Mouse (Mus musculus) limb, embryonic 11.5 days (tissue): ENCODE measurements at regions not wholly inside any gene's neighbourhood (a gene's known extent, or its start where the extent isn't known, plus 50 kb on each side); places are given as distances from the start of the nearest gene placed in this dataset.

Source experiments
- ATAC-seq: fragments of 200-750 bp; cut with Nextera tagmentation; 2 replicates; pipeline ENCODE4 v1.8.0; 2017; ENCODE audit warnings: low read depth; ENCODE audit not compliant: insufficient number of reproducible peaks, low FRiP score, low TSS enrichment
- DNase-seq: peaks from one replicate; pipeline ENCODE4 v3.0.0-alpha.2; 2015; ENCODE audit warnings: low spot score
- H3K27ac ChIP-seq: fragments of 300-500 bp; sonication (generic); replicated peaks from 2 replicates; pipeline ENCODE4 v1.5.1; 2014; ENCODE audit warnings: low read depth, mild to moderate bottlenecking, low read length
- H3K27me3 ChIP-seq: fragments of 300-500 bp; sonication (generic); 2 replicates; pipeline ENCODE4 v1.6.1; 2014; ENCODE audit warnings: mild to moderate bottlenecking, low read length, mixed read lengths; ENCODE audit not compliant: control insufficient read depth, insufficient read depth
- H3K36me3 ChIP-seq: fragments of 300-500 bp; sonication (generic); 2 replicates; pipeline ENCODE4 v1.6.1; 2014; ENCODE audit warnings: mild to moderate bottlenecking, low read length, moderate library complexity, mixed read lengths; ENCODE audit not compliant: control insufficient read depth, insufficient read depth
- H3K4me1 ChIP-seq: fragments of 300-500 bp; sonication (generic); 2 replicates; pipeline ENCODE4 v1.6.1; 2014; ENCODE audit warnings: low read length, mixed read lengths; ENCODE audit not compliant: control insufficient read depth, insufficient read depth
- H3K4me2 ChIP-seq: fragments of 300-500 bp; sonication (generic); 2 replicates; pipeline ENCODE4 v1.6.1; 2014; ENCODE audit warnings: low read depth, mild to moderate bottlenecking, moderate library complexity; ENCODE audit not compliant: severe bottlenecking
- H3K4me3 ChIP-seq: fragments of 300-500 bp; sonication (generic); 2 replicates; pipeline ENCODE4 v1.5.1; 2014; ENCODE audit warnings: low read depth, low read length
- H3K9ac ChIP-seq: fragments of 300-500 bp; sonication (generic); 2 replicates; pipeline ENCODE4 v1.6.1; 2014; ENCODE audit warnings: mild to moderate bottlenecking, low read length
- H3K9me3 ChIP-seq: fragments of 300-500 bp; sonication (generic); 2 replicates; pipeline ENCODE4 v1.6.1; 2016; ENCODE audit warnings: low read length; ENCODE audit not compliant: control insufficient read depth
- WGBS: fragments of 180-500 bp; shearing (Covaris S2); extraction: QIAGEN DNeasy Blood & Tissue Kit; methylation state at CpG from one replicate; pipeline ENCODE4 v1.1.7; 2014; 5-methylcytosine and 5-hydroxymethylcytosine counted together

DNA sequence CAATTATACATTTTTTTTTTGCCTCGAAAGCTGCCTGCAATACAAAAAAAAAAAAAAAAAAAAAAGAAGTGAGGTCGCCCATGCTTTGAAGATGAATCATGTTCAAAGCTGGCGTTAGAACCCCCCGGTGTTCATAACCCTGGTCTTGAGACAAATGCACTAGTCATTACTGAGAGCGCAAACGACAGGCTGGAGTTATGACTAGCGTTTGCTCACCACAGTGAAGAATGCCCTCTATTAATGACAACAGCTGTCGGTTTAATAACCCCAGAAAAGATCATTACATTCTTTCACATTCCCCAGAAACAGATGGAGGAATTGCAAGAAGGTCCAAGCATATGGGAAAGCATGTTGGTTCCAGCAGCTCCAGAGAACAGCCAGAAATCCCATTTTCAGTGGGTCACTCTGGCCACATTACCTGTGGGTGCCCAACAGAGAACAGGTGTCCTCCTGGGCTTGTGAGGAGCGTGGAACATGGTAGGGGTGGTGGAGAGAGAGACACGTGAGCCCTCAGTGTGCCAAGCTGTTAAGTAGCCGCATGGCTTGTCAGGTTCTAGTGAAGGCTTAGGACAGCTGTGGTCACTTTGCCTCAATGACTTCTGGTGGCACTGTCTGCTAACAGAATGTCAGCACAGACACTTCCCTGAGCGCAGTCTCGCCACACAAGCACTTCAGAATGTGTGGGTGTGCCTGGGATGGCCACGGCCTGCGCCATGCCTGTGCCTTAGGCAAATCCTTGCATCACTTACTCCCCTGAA is 60.4 kb downstream of the Aipl1 start:
- WGBS: 73% methylated on average over 15 of the region's 15 CpGs
- ATAC-seq: no peak
- no peak for DNase-seq

DNA sequence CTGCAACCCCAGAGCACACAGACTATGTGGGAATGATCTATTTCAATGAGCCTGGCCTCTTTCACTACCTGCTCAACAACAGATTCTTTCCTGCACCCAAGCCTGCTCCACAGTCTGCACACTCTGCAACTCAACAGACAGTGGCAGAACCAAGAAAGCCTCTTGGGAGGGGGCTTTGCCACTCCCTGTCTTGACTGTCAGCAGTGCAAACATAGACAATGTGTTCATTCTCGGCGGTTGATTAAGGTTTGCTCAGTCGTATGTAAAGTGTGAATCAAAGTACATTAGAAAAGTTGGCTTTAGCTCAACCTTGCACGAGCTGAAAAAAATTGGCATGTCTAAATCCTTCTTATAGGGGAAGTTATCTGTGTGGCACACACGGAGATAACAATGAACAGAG is 66.0 kb downstream of the Aipl1 start:
- H3K9me3 ChIP-seq: no peaks in the 10 kb centered on the region
- no peaks in the 10 kb centered on the region for H3K36me3 ChIP-seq
- no peak overlapping the region for H3K4me3 ChIP-seq
- no peaks in the 10 kb centered on the region for H3K27me3 ChIP-seq
- 90% methylated on average over 5 of the region's 5 CpGs for WGBS
- H3K4me1 ChIP-seq: no peaks in the 10 kb centered on the region
- DNase-seq (no peak), ATAC-seq (no peak)
- no peak overlapping the region for H3K9ac ChIP-seq
- H3K27ac ChIP-seq: no peak overlapping the region
- no peak overlapping the region for H3K4me2 ChIP-seq

More for the DNA sequence above, 60.4 kb downstream of the Aipl1 start:
- H3K9me3 ChIP-seq: no peaks in the 10 kb centered on the region
- H3K4me3 ChIP-seq: no peak overlapping the region
- H3K4me2 ChIP-seq: no peak overlapping the region
- no peak overlapping the region for H3K9ac ChIP-seq
- no peaks in the 10 kb centered on the region for H3K4me1 ChIP-seq
- no peaks in the 10 kb centered on the region for H3K36me3 ChIP-seq
- H3K27me3 ChIP-seq: no peaks in the 10 kb centered on the region
- no peak overlapping the region for H3K27ac ChIP-seq

DNA sequence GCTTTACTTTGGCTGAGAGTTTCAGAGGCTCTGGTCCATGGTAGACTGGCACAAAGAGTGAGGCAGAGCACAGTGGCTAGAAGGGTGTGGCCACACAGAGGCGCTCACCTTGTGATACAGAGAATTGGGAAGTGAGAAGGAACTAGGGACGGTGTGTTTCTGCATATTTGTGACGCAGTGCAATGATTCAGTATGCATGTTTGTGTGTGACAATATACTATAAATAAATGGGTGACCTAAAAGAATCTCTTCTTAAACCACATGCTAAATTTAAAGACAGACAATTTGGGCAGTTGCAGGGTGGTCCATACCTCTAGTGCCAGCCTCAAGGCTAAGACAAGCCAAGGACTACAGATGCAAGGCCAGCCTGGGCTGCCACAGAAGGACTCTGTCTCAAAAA is 75.0 kb downstream of the Aipl1 start:
- WGBS: 86% methylated on average over 3 of the region's 3 CpGs
- ATAC-seq: no peak
- no peaks in the 10 kb centered on the region for H3K4me1 ChIP-seq
- no peak overlapping the region for H3K9ac ChIP-seq
- DNase-seq: no peak
- no peak overlapping the region for H3K4me2 ChIP-seq
- no peaks in the 10 kb centered on the region for H3K36me3 ChIP-seq
- H3K27me3 ChIP-seq: no peaks in the 10 kb centered on the region
- no peak overlapping the region for H3K4me3 ChIP-seq
- H3K9me3 ChIP-seq: no peaks in the 10 kb centered on the region
- H3K27ac ChIP-seq: no peak overlapping the region

DNA sequence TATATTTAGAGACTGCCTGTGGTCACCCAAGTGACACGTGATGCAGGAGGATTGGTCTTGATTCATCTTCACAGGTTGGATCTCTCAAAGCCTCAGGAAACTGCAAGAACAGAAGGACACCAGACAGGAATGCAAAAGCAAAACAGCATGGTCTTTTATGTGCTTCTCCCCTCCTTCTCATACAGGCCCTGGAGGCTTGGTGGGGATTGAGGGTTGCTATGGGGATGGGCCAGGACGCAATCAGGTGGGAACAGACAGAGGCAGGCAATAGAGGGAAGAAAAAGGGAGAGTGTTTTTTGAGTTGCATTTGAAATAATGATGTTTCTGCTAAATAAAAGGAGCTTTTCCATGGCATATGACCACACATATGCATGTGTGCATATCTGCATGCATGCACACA is 84.8 kb downstream of the Aipl1 start:
- no peak for ATAC-seq
- WGBS: 70% methylated on average over 2 of the region's 2 CpGs
- no peaks in the 10 kb centered on the region for H3K36me3 ChIP-seq
- H3K4me3 ChIP-seq: no peak overlapping the region
- H3K27me3 ChIP-seq: no peaks in the 10 kb centered on the region
- H3K27ac ChIP-seq: no peak overlapping the region
- H3K9ac ChIP-seq: no peak overlapping the region
- no peaks in the 10 kb centered on the region for H3K4me1 ChIP-seq
- DNase-seq: no peak
- H3K4me2 ChIP-seq: no peak overlapping the region
- no peaks in the 10 kb centered on the region for H3K9me3 ChIP-seq

DNA sequence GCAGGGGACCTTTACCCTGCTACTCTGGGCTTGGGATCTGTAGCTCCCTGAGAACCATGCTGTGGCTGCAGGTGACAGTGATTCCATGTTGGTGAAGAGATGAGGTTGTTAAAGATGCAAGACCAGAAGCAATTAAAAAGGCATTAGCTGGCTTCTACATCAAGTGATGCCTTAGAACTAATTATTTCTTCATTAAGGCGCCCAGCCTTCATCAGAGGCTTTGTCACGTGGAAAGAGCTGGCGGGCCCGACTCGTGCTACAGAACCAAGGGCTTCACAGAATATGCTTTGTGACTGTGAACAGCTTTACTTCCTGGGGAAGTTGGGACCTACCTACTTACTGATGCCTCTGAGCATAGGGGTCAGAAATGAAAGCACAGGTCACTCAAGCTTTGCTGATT is 90.1 kb downstream of the Aipl1 start:
- Histone ChIP-seq H3K27ac (no peak overlapping the region), H3K4me1 (no peaks in the 10 kb centered on the region), H3K9me3 (no peaks in the 10 kb centered on the region), H3K4me2 (no peak overlapping the region), H3K4me3 (no peak overlapping the region), H3K36me3 (no peaks in the 10 kb centered on the region), H3K27me3 (no peaks in the 10 kb centered on the region), H3K9ac (no peak overlapping the region)
- WGBS: 87% methylated on average over 5 of the region's 5 CpGs
- no peak for DNase-seq
- ATAC-seq: no peak

DNA sequence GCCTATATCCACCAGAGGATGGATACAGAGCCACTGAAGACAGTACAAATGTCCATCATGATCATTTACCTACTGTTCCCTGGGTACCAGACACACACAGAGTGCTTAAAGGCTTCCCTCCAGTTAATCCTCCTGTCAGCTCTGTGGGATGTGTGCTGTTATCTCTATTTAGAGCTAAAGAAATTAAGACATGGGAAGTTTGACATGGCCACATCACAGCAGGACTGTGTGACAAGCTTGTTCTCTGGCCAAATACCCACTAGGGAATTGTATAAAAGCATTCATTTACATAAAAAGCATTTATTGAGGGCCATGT is 92.3 kb downstream of the Aipl1 start:
- H3K4me1 ChIP-seq: no peaks in the 10 kb centered on the region
- no peak for DNase-seq
- ATAC-seq: no peak
- H3K27me3 ChIP-seq: no peaks in the 10 kb centered on the region
- H3K9ac ChIP-seq: no peak overlapping the region
- no peak overlapping the region for H3K4me2 ChIP-seq
- no peaks in the 10 kb centered on the region for H3K36me3 ChIP-seq
- no peak overlapping the region for H3K27ac ChIP-seq
- no peaks in the 10 kb centered on the region for H3K9me3 ChIP-seq
- no peak overlapping the region for H3K4me3 ChIP-seq

DNA sequence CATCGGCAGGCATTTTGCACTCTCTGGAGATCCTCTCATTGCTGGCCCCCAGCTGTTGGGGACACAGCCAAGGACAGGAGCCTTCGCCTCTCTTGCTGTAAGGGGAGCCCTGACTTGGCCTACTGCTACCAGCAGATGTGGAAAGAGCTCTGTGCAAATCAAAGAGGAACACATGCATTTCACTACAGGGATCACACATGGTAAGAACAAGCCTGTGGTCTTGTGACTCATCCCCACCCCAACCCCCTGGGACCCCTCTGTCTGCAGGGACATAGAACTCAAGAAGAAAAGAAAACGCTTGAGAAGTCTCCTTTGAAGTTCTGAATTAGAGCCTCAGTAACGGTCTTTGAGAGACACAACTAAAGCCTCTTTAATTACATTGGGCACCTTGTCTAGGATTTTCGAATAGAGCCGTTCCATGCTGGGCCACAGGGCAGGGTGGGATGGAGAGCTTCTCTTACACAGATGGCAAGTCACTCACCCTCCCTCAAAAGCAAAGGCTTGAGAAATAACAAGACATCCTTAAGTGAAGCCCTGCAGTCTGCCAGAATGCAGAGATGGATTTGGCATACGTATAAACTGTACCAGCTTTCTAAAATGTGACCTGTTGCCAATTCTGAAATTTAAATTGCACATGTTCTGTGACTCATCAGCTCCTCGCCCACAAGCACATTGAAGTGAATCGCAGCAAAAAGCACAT is 92.8 kb downstream of the Aipl1 start:
- Histone ChIP-seq H3K9me3 (no peaks in the 10 kb centered on the region), H3K4me2 (no peak overlapping the region), H3K4me1 (no peaks in the 10 kb centered on the region), H3K27me3 (no peaks in the 10 kb centered on the region), H3K36me3 (no peaks in the 10 kb centered on the region), H3K4me3 (no peak overlapping the region), H3K9ac (no peak overlapping the region), H3K27ac (no peak overlapping the region)
- ATAC-seq (no peak), DNase-seq (no peak)
- 50% methylated on average over 9 of the region's 9 CpGs for WGBS

DNA sequence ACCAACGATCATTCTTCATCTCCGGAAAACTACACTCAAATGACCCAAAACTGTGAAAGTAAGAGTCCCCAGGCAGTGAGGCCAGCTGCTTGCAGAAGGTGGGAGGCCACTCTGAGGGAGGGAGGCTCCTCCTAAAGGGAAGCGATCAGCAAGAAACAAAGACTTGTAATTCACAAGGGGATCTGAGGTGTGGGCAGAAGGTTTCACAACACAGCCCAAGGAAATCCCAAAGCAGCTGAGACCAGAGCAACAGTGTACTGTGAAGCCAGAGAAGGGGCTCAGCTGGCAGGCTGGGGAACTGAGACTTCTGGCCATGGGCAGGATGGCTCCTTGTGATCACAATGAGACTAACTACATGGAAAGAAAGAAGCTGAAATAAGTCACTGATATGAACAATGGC is 93.8 kb downstream of the Aipl1 start:
- no peaks in the 10 kb centered on the region for H3K27me3 ChIP-seq
- no peak overlapping the region for H3K27ac ChIP-seq
- H3K9ac ChIP-seq: no peak overlapping the region
- H3K4me2 ChIP-seq: no peak overlapping the region
- ATAC-seq: no peak
- H3K4me1 ChIP-seq: no peaks in the 10 kb centered on the region
- WGBS: 26% methylated on average over 3 of the region's 3 CpGs
- no peak overlapping the region for H3K4me3 ChIP-seq
- H3K36me3 ChIP-seq: no peaks in the 10 kb centered on the region
- H3K9me3 ChIP-seq: no peaks in the 10 kb centered on the region
- DNase-seq: no peak

DNA sequence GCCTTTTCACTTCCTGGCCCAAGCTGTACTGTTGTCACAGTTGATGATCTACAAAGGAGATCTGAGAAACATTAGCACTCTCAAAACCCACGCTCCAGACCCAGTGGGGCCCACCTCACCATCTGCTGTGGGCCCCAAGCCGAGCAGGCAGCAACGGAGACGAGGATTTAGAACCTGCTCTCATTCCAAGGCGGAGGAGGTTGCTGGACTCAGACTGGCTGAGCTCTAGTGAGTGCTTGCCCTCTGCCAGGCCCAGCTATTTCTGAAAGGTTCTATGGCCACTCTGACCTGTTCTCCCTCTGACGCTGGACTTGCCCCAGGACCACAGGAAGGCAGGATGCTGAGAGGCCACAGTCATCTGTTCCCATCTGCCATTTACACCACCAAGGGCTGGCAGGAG is 98.2 kb downstream of the Aipl1 start:
- Histone ChIP-seq H3K27ac (no peak overlapping the region), H3K4me1 (no peaks in the 10 kb centered on the region), H3K27me3 (no peaks in the 10 kb centered on the region), H3K36me3 (no peaks in the 10 kb centered on the region), H3K9ac (no peak overlapping the region), H3K9me3 (no peaks in the 10 kb centered on the region; the same call in 1 of the 2 replicates), H3K4me2 (no peak overlapping the region), H3K4me3 (no peak overlapping the region)
- ATAC-seq (no peak), DNase-seq (no peak)
- 73% methylated on average over 6 of the region's 6 CpGs for WGBS
